Mouse (Mus musculus): Measurements from ENCODE around the gene Syf2.

The Syf2 gene

GRCm38 (mm10) chr4:134975261-134975928, 44.7 kb downstream of the Syf2 start:
- no peak for DNase-seq (ENCODE audit: low spot score)

GRCm38 (mm10) chr4:134975929-134976308, 45.2 kb downstream of the Syf2 start:
- DNase-seq (ENCODE audit: low spot score) = no peak

DNA sequence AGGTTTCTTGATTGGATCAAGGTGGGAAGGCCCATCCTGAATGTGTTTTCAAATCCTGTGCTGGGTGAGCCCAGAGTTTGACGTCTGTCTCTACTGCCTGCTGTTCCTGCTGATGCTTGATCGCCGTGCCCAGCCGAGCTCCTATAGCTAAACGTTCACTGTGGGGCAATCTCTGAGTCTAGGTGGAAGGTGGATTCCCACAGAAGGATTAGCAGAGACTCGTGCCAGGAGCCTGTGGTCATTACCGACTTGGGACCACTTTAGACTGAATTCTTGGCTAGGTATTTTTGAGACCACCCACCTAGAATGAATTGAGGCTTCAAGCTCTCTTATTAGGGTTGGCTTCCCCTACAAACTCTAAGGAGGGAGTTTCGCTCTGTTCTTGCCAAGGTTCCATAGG, 48.2 kb downstream of the Syf2 start:
- DNase-seq (ENCODE audit: low spot score) = no peak

GRCm38 (mm10) chr4:134981959-134982431, 51.3 kb downstream of the Syf2 start:
- DNase-seq (ENCODE audit: low spot score) = no peak

DNA sequence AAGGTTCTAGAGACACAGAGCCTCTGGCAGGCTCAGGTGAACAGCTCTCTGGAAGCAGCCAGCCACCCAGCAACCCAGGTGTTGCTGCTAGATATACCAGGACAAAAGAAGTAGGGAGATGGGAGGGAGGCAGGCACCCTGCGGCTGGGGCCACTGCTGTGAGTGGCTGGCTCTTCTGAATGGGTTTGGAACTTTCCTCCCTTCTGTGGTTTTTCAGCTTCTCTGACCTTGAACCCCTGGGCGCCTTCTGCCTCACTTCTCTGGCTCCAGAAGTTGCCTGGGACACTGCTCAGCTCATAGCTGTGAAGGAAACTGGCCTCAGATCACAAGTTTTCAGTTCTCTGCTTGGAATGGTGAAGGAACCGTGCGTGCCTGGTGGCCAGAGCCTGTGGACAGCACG, 52.4 kb downstream of the Syf2 start:
- no peak for DNase-seq (ENCODE audit: low spot score)

DNA sequence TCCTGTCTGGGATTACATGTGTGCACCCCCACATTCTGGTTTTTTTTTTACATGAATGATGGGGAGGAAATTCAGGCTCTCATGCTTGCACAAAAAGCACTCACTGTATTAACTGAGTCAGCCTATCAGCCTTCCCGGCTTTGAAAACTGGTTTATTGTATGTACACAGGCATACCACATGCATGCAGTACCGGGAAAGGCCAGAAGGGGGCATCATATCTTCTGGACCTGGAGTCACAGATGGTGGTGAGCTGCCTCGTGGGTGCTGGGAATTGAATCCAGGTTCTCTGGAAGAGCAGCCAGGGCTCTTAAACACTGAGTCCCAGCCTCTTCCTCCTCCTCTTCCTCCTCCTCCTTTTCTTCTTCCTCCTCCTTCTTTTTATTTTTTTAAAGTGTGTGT, 53.9 kb downstream of the Syf2 start:
- DNase-seq (ENCODE audit: low spot score) = no peak

DNA sequence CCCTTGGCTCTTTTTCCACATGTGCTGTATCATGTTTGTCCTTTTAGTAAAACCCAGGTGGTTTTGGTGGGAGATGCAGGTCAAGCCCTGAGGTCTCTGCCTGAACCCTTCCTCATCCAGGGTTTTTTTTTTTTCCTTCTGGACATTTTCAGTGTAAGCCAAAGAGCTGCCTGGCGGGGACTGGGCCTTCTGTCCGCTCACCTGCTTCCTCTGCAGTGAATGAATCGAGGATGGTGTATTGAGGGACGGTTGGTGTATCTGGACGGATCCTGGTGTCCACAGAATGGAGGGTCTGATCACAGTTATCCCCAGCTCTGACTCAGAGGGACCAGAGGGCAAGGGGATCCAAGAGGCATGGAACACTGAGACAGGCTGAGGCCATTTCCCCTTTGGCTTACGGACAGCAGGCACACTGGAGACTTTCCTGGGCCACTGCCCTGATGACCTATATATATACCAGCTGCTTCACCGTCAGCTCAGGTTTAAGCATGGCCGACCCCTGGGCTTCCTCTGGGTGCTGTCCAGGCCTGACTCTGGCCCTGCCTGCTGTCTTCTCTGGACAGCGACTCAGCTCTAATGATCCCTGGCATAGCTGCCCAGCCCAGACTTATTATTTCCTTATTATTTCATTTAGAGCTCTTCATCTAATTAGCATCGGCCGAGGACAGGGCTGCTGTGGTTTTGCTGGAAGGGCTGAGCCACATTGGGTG, 55.1 kb downstream of the Syf2 start:
- no peak for DNase-seq (ENCODE audit: low spot score)

DNA sequence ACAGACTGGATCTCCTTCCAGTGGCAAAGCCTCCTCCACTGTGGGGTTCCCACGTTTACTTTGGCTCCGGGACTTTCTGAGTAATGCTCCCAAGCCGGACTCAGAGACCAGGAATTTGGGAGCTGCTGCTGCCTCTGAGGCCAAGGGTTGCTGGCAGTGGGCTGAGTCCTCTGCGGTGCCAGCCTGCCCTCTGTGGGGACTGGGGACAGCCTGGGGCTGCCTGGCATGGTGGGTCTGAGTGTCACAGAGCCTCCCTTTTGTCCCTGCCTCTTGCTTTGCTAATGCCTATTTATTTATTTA, 55.6 kb downstream of the Syf2 start:
- no peak for DNase-seq (ENCODE audit: low spot score)

- DNase-seq (ENCODE audit: low spot score) = no peak
Measured at GRCm38 (mm10) chr4:134986963-134987362, 56.3 kb downstream of the Syf2 start.
